Mouse (Mus musculus): ENCODE measurements around the gene Epb41. TPM values are rescaled to one million over a fixed set of nuclear protein-coding genes. Genes with fewer than 3 reads are reported as not detected.

The Epb41 gene
- total and polyA plus RNA-seq, 2 experiments from 2014 or later, result 36.5 to 65.0 TPM

DNA sequence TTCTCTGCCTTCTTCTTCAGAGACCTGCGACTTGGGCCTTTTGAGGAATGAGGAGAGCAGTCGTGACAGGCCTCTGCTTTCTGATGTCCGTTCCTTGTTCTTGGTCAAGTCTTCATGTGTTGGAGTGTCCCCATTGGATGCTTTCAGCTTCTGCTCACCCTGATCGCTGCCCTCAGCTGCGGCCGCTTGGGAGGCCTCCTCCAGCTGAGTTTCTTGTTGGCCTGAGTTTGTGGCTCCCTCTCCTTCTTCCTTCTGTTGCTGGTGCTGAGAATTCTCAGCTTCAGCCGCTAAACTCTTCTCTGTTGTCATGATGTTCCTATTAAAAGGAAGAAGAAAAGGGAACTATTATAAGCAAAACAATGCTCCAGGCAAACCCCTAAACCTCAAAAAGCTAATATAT lies 68.0 kb downstream of the Epb41 start:
- Histone ChIP-seq H3K9me3 (ENCODE audit: low read length) (no peaks in the 10 kb centered on the region), H3K9ac (no peak overlapping the region), H3K4me2 (ENCODE audit: low read depth) (no peak overlapping the region), H3K4me1 (ENCODE audit: insufficient read depth) (no peaks in the 10 kb centered on the region), H3K27ac (ENCODE audit: low read depth, low read length) (no peak overlapping the region), H3K4me3 (ENCODE audit: low read depth, low read length) (no peak overlapping the region), H3K27me3 (ENCODE audit: insufficient read depth, low read length) (no peaks in the 10 kb centered on the region), H3K36me3 (ENCODE audit: insufficient read depth) (peaks cover 17% of the 10 kb centered on the region; the same call in 1 of the 2 replicates)
- WGBS, result 87% methylated on average over 7 of the region's 7 CpGs
- no peak for DNase-seq
- ATAC-seq, result no peak
- no peak for TF ChIP-seq CTCF (IDR thresholded peaks at IDR 0.05; ENCODE audit: low read depth)

GRCm38 (mm10) chr4:131998641-131999040 lies 76.5 kb downstream of the Epb41 start:
- Histone ChIP-seq H3K9ac (no peak overlapping the region), H3K9me3 (ENCODE audit: low read length) (no peaks in the 10 kb centered on the region), H3K27ac (ENCODE audit: low read depth, low read length) (no peak overlapping the region), H3K27me3 (ENCODE audit: insufficient read depth, low read length) (no peaks in the 10 kb centered on the region), H3K36me3 (ENCODE audit: insufficient read depth) (peaks cover 15% of the 10 kb centered on the region; the same call in 1 of the 2 replicates), H3K4me3 (ENCODE audit: low read depth, low read length) (no peak overlapping the region), H3K4me2 (ENCODE audit: low read depth) (no peak overlapping the region), H3K4me1 (ENCODE audit: insufficient read depth) (no peaks in the 10 kb centered on the region)
- WGBS, result 90% methylated on average over 7 of the region's 7 CpGs
- DNase-seq (no peak), ATAC-seq (no peak)
- TF ChIP-seq CTCF (IDR thresholded peaks at IDR 0.05; ENCODE audit: low read depth), result no peak

- no peaks in the 10 kb centered on the region for H3K9me3 ChIP-seq (ENCODE audit: low read length)
- no peak for DNase-seq
- H3K4me3 ChIP-seq (ENCODE audit: low read depth, low read length), result no peak overlapping the region
- H3K27ac ChIP-seq (ENCODE audit: low read depth, low read length), result no peak overlapping the region
- WGBS, result 66% methylated on average over 5 of the region's 5 CpGs
- ATAC-seq, result no peak
- no peak for TF ChIP-seq CTCF (IDR thresholded peaks at IDR 0.05; ENCODE audit: low read depth)
- H3K4me2 ChIP-seq (ENCODE audit: low read depth), result no peak overlapping the region
- H3K36me3 ChIP-seq (ENCODE audit: insufficient read depth), result peaks cover 9% of the 10 kb centered on the region; the same call in 1 of the 2 replicates
- H3K4me1 ChIP-seq (ENCODE audit: insufficient read depth), result no peaks in the 10 kb centered on the region
- no peaks in the 10 kb centered on the region for H3K27me3 ChIP-seq (ENCODE audit: insufficient read depth, low read length)
- H3K9ac ChIP-seq, result no peak overlapping the region
These were observed 77.6 kb downstream of the Epb41 start for GRCm38 (mm10) chr4:131997476-131997875.

GRCm38 (mm10) chr4:131996985-131997384 lies 78.1 kb downstream of the Epb41 start:
- Histone ChIP-seq H3K36me3 (ENCODE audit: insufficient read depth) (peaks cover 9% of the 10 kb centered on the region; the same call in 1 of the 2 replicates), H3K4me2 (ENCODE audit: low read depth) (no peak overlapping the region), H3K4me1 (ENCODE audit: insufficient read depth) (no peaks in the 10 kb centered on the region), H3K4me3 (ENCODE audit: low read depth, low read length) (no peak overlapping the region), H3K27ac (ENCODE audit: low read depth, low read length) (no peak overlapping the region), H3K9me3 (ENCODE audit: low read length) (no peaks in the 10 kb centered on the region), H3K27me3 (ENCODE audit: insufficient read depth, low read length) (no peaks in the 10 kb centered on the region), H3K9ac (no peak overlapping the region)
- DNase-seq (no peak), ATAC-seq (no peak)
- WGBS, result 42% methylated on average over 5 of the region's 5 CpGs
- TF ChIP-seq CTCF (IDR thresholded peaks at IDR 0.05; ENCODE audit: low read depth), result peak; percentile 45

DNA sequence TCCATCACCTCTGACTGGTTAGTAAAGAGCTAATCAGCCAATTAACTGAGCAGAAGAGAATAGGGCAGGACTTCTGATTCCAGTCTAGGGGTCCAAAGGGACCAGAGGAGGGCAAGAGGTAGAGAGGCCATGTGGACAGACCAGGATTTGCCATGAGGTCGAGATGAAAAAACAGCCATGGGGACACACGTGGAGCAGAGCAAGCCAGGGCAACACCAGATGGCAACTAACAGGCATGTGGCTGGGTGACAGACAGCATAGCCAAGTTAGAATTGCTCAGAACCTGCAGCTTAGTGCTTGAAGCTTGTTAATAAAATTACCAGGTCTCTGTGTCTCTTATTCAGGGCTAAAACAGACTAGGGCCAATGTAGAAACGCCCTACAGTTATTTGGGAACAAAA lies 81.3 kb downstream of the Epb41 start:
- DNase-seq (peak; percentile 19), ATAC-seq (no peak)
- no peak overlapping the region for H3K27ac ChIP-seq (ENCODE audit: low read depth, low read length)
- no peak for TF ChIP-seq CTCF (IDR thresholded peaks at IDR 0.05; ENCODE audit: low read depth)
- no peak overlapping the region for H3K4me2 ChIP-seq (ENCODE audit: low read depth)
- H3K36me3 ChIP-seq (ENCODE audit: insufficient read depth), result peaks cover 6% of the 10 kb centered on the region; the same call in 1 of the 2 replicates
- H3K27me3 ChIP-seq (ENCODE audit: insufficient read depth, low read length), result no peaks in the 10 kb centered on the region
- H3K9ac ChIP-seq, result no peak overlapping the region
- WGBS, result 51% methylated on average over 3 of the region's 3 CpGs
- H3K4me3 ChIP-seq (ENCODE audit: low read depth, low read length), result no peak overlapping the region
- H3K9me3 ChIP-seq (ENCODE audit: low read length), result no peaks in the 10 kb centered on the region
- H3K4me1 ChIP-seq (ENCODE audit: insufficient read depth), result no peaks in the 10 kb centered on the region

GRCm38 (mm10) chr4:131982881-131983538 lies 92.1 kb downstream of the Epb41 start:
- 6% methylated on average over 4 of the region's 4 CpGs for WGBS
- ATAC-seq, result no peak
- H3K4me1 ChIP-seq (ENCODE audit: insufficient read depth), result no peaks in the 10 kb centered on the region
- no peak for TF ChIP-seq CTCF (IDR thresholded peaks at IDR 0.05; ENCODE audit: low read depth)
- no peak overlapping the region for H3K27ac ChIP-seq (ENCODE audit: low read depth, low read length)
- H3K27me3 ChIP-seq (ENCODE audit: insufficient read depth, low read length), result no peaks in the 10 kb centered on the region
- H3K4me3 ChIP-seq (ENCODE audit: low read depth, low read length), result no peak overlapping the region
- no peaks in the 10 kb centered on the region for H3K9me3 ChIP-seq (ENCODE audit: low read length)
- 0 out of 2 replicates have a peak, but pooled peaks cover under 1% of the 10 kb centered on the region for H3K36me3 ChIP-seq (ENCODE audit: insufficient read depth)
- no peak for DNase-seq
- no peak overlapping the region for H3K4me2 ChIP-seq (ENCODE audit: low read depth)
- no peak overlapping the region for H3K9ac ChIP-seq

GRCm38 (mm10) chr4:131981755-131982154 lies 93.4 kb downstream of the Epb41 start:
- no peaks in the 10 kb centered on the region for H3K27me3 ChIP-seq (ENCODE audit: insufficient read depth, low read length)
- no peak overlapping the region for H3K4me2 ChIP-seq (ENCODE audit: low read depth)
- no peaks in the 10 kb centered on the region for H3K9me3 ChIP-seq (ENCODE audit: low read length)
- H3K9ac ChIP-seq, result no peak overlapping the region
- no peak for DNase-seq
- peak; percentile 57 for TF ChIP-seq CTCF (IDR thresholded peaks at IDR 0.05; ENCODE audit: low read depth)
- no peak for ATAC-seq
- H3K4me3 ChIP-seq (ENCODE audit: low read depth, low read length), result no peak overlapping the region
- no peak overlapping the region for H3K27ac ChIP-seq (ENCODE audit: low read depth, low read length)
- H3K36me3 ChIP-seq (ENCODE audit: insufficient read depth), result no peaks in the 10 kb centered on the region; the same call in 1 of the 2 replicates
- H3K4me1 ChIP-seq (ENCODE audit: insufficient read depth), result no peaks in the 10 kb centered on the region
